Mouse (Mus musculus) limb, embryonic 14.5 days (tissue): ENCODE results near the gene Dll4. TPM values are rescaled to one million over a fixed set of nuclear protein-coding genes. Genes with fewer than 3 reads are reported as not detected.

Experiments used
- ATAC-seq: fragments of 200-750 bp; cut with Nextera tagmentation; 2 replicates; pipeline ENCODE4 v1.8.0; 2017; ENCODE audit warnings: low read depth, moderate number of reproducible peaks, moderate TSS enrichment; ENCODE audit not compliant: low FRiP score
- DNase-seq: peaks from one replicate; pipeline ENCODE4 v3.0.0-alpha.2; 2015; ENCODE audit warnings: low spot score
- H3K27ac ChIP-seq: fragments of 300-500 bp; sonication (generic); replicated peaks from 2 replicates; pipeline ENCODE4 v1.5.1; 2014; ENCODE audit warnings: low read depth, mild to moderate bottlenecking, low read length, moderate library complexity, mixed read lengths
- H3K27me3 ChIP-seq: fragments of 300-500 bp; sonication (generic); 2 replicates; pipeline ENCODE4 v1.6.1; 2014; ENCODE audit warnings: low read length, mixed read lengths; ENCODE audit not compliant: control insufficient read depth, insufficient read depth
- H3K36me3 ChIP-seq: fragments of 300-500 bp; sonication (generic); 2 replicates; pipeline ENCODE4 v1.6.1; 2014; ENCODE audit warnings: mild to moderate bottlenecking, low read length, moderate library complexity, mixed read lengths; ENCODE audit not compliant: control insufficient read depth, insufficient read depth
- H3K4me1 ChIP-seq: fragments of 300-500 bp; sonication (generic); 2 replicates; pipeline ENCODE4 v1.6.1; 2014; ENCODE audit warnings: antibody characterized with exemption, low read length, mixed read lengths; ENCODE audit not compliant: control insufficient read depth, insufficient read depth
- H3K4me2 ChIP-seq: fragments of 300-500 bp; sonication (generic); replicated peaks from 2 replicates; pipeline ENCODE4 v1.6.1; 2014; ENCODE audit warnings: low read depth, mild to moderate bottlenecking, low read length, moderate library complexity; ENCODE audit not compliant: severe bottlenecking
- H3K4me3 ChIP-seq: fragments of 300-500 bp; sonication (generic); replicated peaks from 2 replicates; pipeline ENCODE4 v1.5.1; 2014; ENCODE audit warnings: low read length
- H3K9ac ChIP-seq: fragments of 300-500 bp; sonication (generic); 2 replicates; pipeline ENCODE4 v1.6.1; 2014; ENCODE audit warnings: mild to moderate bottlenecking, low read depth, low read length, moderate library complexity; ENCODE audit not compliant: severe bottlenecking
- H3K9me3 ChIP-seq: fragments of 300-500 bp; sonication (generic); 2 replicates; pipeline ENCODE4 v1.6.1; 2016; ENCODE audit warnings: low read length; ENCODE audit not compliant: control insufficient read depth
- POLR2A ChIP-seq: fragments of 200-500 bp; IDR thresholded peaks from 2 replicates; pipeline ENCODE4 v1.8.0; 2012; ENCODE audit warnings: inconsistent platforms, mild to moderate bottlenecking, moderate library complexity, borderline replicate concordance; ENCODE audit not compliant: insufficient read depth, insufficient read length; ENCODE audit errors: extremely low read depth
- WGBS: fragments of 180-500 bp; shearing (Covaris S2); extraction: QIAGEN DNeasy Blood & Tissue Kit; methylation state at CpG from one replicate; pipeline ENCODE4 v1.1.7; 2014; 5-methylcytosine and 5-hydroxymethylcytosine counted together
- polyA plus RNA-seq, 2 experiments: library from polyadenylated mRNA; depleted of rRNA in 1 of 2; stranded (reverse) in 1 of 2; unstranded in 1 of 2; fragments of >200 nt; fragmentation: Nextera tagmentation in 1 of 2; extraction: Ambion mirVana in 1 of 2; gene quantifications; 2 replicates each; pipeline versions ENCODE4 v1.2.1 to v1.2.3; 2012 to 2014

The Dll4 gene
- polyA plus RNA-seq, 2 experiments = 5.1 to 9.0 TPM

- Histone ChIP-seq H3K36me3 (peaks cover 93% of the 10 kb centered on the region), H3K27ac (no peak overlapping the region), H3K4me1 (no peaks in the 10 kb centered on the region), H3K4me2 (no peak overlapping the region), H3K4me3 (no peak overlapping the region), H3K9me3 (no peaks in the 10 kb centered on the region), H3K9ac (no peak overlapping the region), H3K27me3 (no peaks in the 10 kb centered on the region)
- 89% methylated on average over 3 of the region's 3 CpGs for WGBS
- TF ChIP-seq POLR2A = no peak
- ATAC-seq (no peak), DNase-seq (no peak)
Observed at GRCm38 (mm10) chr2:119379455-119379854, 53.9 kb downstream of the Dll4 start.

Other genes with a start within 250 kb of the Dll4 start
- gene Rad51, start 213.0 kb upstream of the Dll4 start, polyA plus RNA-seq (2012; rRNA removed) = 37.6 and 38.6 TPM in 2 replicates
- gene Rad51, start 213.0 kb upstream of the Dll4 start, polyA plus RNA-seq (2014; fragmentation: Nextera tagmentation; extraction: Ambion mirVana) = 41.5 and 44.7 TPM in 2 replicates
- 25.4 and 27.4 TPM in 2 replicates for gene Rmdn3, start 168.8 kb upstream of the Dll4 start, polyA plus RNA-seq (2012; rRNA removed)
- 38.9 and 40.7 TPM in 2 replicates for gene Rmdn3, start 168.8 kb upstream of the Dll4 start, polyA plus RNA-seq (2014; fragmentation: Nextera tagmentation; extraction: Ambion mirVana)
- gene Gchfr, start 158.0 kb upstream of the Dll4 start, polyA plus RNA-seq (2012; rRNA removed) = 5.6 and 6.2 TPM in 2 replicates
- 14.8 and 20.9 TPM in 2 replicates for gene Gchfr, start 158.0 kb upstream of the Dll4 start, polyA plus RNA-seq (2014; fragmentation: Nextera tagmentation; extraction: Ambion mirVana)
- 0.05 and 0.15 TPM in 2 replicates for gene Gm14137, start 151.3 kb upstream of the Dll4 start, polyA plus RNA-seq (2012; rRNA removed)
- gene Gm14137, start 151.3 kb upstream of the Dll4 start, polyA plus RNA-seq (2014; fragmentation: Nextera tagmentation; extraction: Ambion mirVana) = 0.57 and 0.69 TPM in 2 replicates
- gene Zfyve19, start 117.2 kb upstream of the Dll4 start, polyA plus RNA-seq (2012; rRNA removed) = 88.0 and 97.9 TPM in 2 replicates
- 46.3 and 52.1 TPM in 2 replicates for gene Zfyve19, start 117.2 kb upstream of the Dll4 start, polyA plus RNA-seq (2014; fragmentation: Nextera tagmentation; extraction: Ambion mirVana)
- 18.1 and 33.1 TPM in 2 replicates for gene Dnajc17, start 117.0 kb upstream of the Dll4 start, polyA plus RNA-seq (2012; rRNA removed)
- gene Dnajc17, start 117.0 kb upstream of the Dll4 start, polyA plus RNA-seq (2014; fragmentation: Nextera tagmentation; extraction: Ambion mirVana) = 18.0 and 20.5 TPM in 2 replicates
- gene Ppp1r14d, start 95.9 kb upstream of the Dll4 start, polyA plus RNA-seq (2012; rRNA removed) = not detected in 2 replicates
- gene Ppp1r14d, start 95.9 kb upstream of the Dll4 start, polyA plus RNA-seq (2014; fragmentation: Nextera tagmentation; extraction: Ambion mirVana) = not detected in 2 replicates
- gene Spint1, start 88.4 kb upstream of the Dll4 start, polyA plus RNA-seq (2012; rRNA removed) = 9.2 and 11.6 TPM in 2 replicates
- gene Spint1, start 88.4 kb upstream of the Dll4 start, polyA plus RNA-seq (2014; fragmentation: Nextera tagmentation; extraction: Ambion mirVana) = 18.2 and 19.5 TPM in 2 replicates
- gene Rhov, start 54.5 kb upstream of the Dll4 start, polyA plus RNA-seq (2012; rRNA removed) = 4.5 and 6.8 TPM in 2 replicates
- gene Rhov, start 54.5 kb upstream of the Dll4 start, polyA plus RNA-seq (2014; fragmentation: Nextera tagmentation; extraction: Ambion mirVana) = 14.7 and 15.1 TPM in 2 replicates
- gene Vps18, start 37.0 kb upstream of the Dll4 start, polyA plus RNA-seq (2012; rRNA removed) = 17.0 and 19.2 TPM in 2 replicates
- 14.8 and 16.6 TPM in 2 replicates for gene Vps18, start 37.0 kb upstream of the Dll4 start, polyA plus RNA-seq (2014; fragmentation: Nextera tagmentation; extraction: Ambion mirVana)
- gene Chac1, start 25.4 kb downstream of the Dll4 start, polyA plus RNA-seq (2012; rRNA removed) = 0.79 and 0.94 TPM in 2 replicates
- 0.48 and 0.68 TPM in 2 replicates for gene Chac1, start 25.4 kb downstream of the Dll4 start, polyA plus RNA-seq (2014; fragmentation: Nextera tagmentation; extraction: Ambion mirVana)
- gene Ino80, start 151.9 kb downstream of the Dll4 start, polyA plus RNA-seq (2012; rRNA removed) = 15.7 and 16.4 TPM in 2 replicates
- 6.3 TPM in 2 replicates for gene Ino80, start 151.9 kb downstream of the Dll4 start, polyA plus RNA-seq (2014; fragmentation: Nextera tagmentation; extraction: Ambion mirVana)
- 0.12 and 0.19 TPM in 2 replicates for gene Exd1, start 221.8 kb downstream of the Dll4 start, polyA plus RNA-seq (2012; rRNA removed)
- gene Exd1, start 221.8 kb downstream of the Dll4 start, polyA plus RNA-seq (2014; fragmentation: Nextera tagmentation; extraction: Ambion mirVana) = 0.12 and 0.39 TPM in 2 replicates
- 53.8 and 61.7 TPM in 2 replicates for gene Chp1, start 221.9 kb downstream of the Dll4 start, polyA plus RNA-seq (2012; rRNA removed)
- gene Chp1, start 221.9 kb downstream of the Dll4 start, polyA plus RNA-seq (2014; fragmentation: Nextera tagmentation; extraction: Ambion mirVana) = 55.6 and 64.4 TPM in 2 replicates